Mouse (Mus musculus) forebrain, embryonic 11.5 days (tissue): ENCODE data around the gene Xrcc1. TPM values are rescaled to one million over a fixed set of nuclear protein-coding genes. Genes with fewer than 3 reads are reported as not detected.

Source experiments
- ATAC-seq: fragments of 200-750 bp; cut with Nextera tagmentation; replicated peaks from 2 replicates; pipeline ENCODE4 v1.8.0; 2017; ENCODE audit warnings: moderate TSS enrichment; ENCODE audit not compliant: low FRiP score
- DNase-seq: peaks from one replicate; pipeline ENCODE4 v3.0.0-alpha.2; 2017; ENCODE audit warnings: low spot score
- H3K27ac ChIP-seq: fragments of 300-500 bp; sonication (generic); 2 replicates; pipeline ENCODE4 v1.5.1; 2014; ENCODE audit warnings: low read depth, low read length
- H3K27me3 ChIP-seq: fragments of 300-500 bp; sonication (generic); 2 replicates; pipeline ENCODE4 v1.6.1; 2014; ENCODE audit warnings: mild to moderate bottlenecking, low read length, mixed read lengths; ENCODE audit not compliant: control insufficient read depth, insufficient read depth
- H3K36me3 ChIP-seq: fragments of 300-500 bp; sonication (generic); 2 replicates; pipeline ENCODE4 v1.6.1; 2014; ENCODE audit warnings: mild to moderate bottlenecking, low read length, moderate library complexity, mixed read lengths; ENCODE audit not compliant: control insufficient read depth, insufficient read depth
- H3K4me1 ChIP-seq: fragments of 300-500 bp; sonication (generic); replicated peaks from 2 replicates; pipeline ENCODE4 v1.6.1; 2014; ENCODE audit warnings: low read length, mixed read lengths; ENCODE audit not compliant: control insufficient read depth, insufficient read depth
- H3K4me2 ChIP-seq: fragments of 300-500 bp; sonication (generic); 2 replicates; pipeline ENCODE4 v1.6.1; 2014; ENCODE audit warnings: low read depth, mild to moderate bottlenecking, low read length, moderate library complexity, mixed read lengths; ENCODE audit not compliant: severe bottlenecking
- H3K4me3 ChIP-seq: fragments of 300-500 bp; sonication (generic); 2 replicates; pipeline ENCODE4 v1.5.1; 2014; ENCODE audit warnings: low read depth, low read length
- H3K9ac ChIP-seq: fragments of 300-500 bp; sonication (generic); 2 replicates; pipeline ENCODE4 v1.6.1; 2014; ENCODE audit warnings: low read length
- H3K9me3 ChIP-seq: fragments of 300-500 bp; sonication (generic); 2 replicates; pipeline ENCODE4 v1.6.1; 2016; ENCODE audit warnings: low read length, mixed read lengths; ENCODE audit not compliant: control insufficient read depth
- WGBS: fragments of 180-500 bp; shearing (Covaris S2); extraction: QIAGEN DNeasy Blood & Tissue Kit; methylation state at CpG from one replicate; pipeline ENCODE4 v1.1.7; 2014; 5-methylcytosine and 5-hydroxymethylcytosine counted together
- polyA plus RNA-seq: library from polyadenylated mRNA; unstranded; fragments of >200 nt; fragmentation: Nextera tagmentation; extraction: Ambion mirVana; gene quantifications from 2 replicates; pipeline ENCODE4 v1.2.1, GENCODE M21; 2014

Xrcc1 gene
- 140 and 150 TPM in 2 replicates for polyA plus RNA-seq

DNA sequence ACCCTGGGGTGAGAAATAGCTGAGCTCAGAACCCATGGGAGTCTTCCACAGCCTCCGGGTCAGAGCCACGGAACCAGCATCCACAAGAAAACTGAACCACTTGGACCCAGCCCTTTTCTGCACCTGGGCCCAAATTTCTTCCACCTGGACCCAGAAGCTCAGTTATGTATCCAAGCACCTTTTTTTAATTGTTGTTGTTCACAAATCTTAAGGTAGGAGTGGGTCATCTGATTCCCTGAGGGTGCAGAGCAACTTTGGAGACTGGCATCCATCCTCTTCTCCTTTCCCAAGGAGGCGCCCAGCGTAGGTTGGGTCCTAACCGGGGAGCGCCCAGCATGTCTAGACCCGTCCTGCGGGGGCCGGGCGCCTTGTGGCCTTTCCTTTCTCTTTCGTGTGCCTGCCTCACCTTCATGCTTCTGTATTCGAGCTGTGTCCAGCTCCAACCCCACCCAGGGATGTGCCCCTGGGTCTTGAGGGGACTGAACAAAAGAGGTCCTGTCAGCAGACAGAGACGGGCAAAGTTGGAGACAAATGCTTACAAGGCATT, at the start of gene Xrcc1, which contains the start of gene Pinlyp:
TSS of gene Xrcc1 (plus strand) at position 222 of the 547 bp plus-strand sequence.
TSS of gene Pinlyp (minus strand) at position 51 of the 547 bp plus-strand sequence.
- Histone ChIP-seq H3K4me3 (peak within 1 kb of the TSS; percentile 82), H3K27me3 (no peaks in the 10 kb centered on the region), H3K9ac (peak within 1 kb of the TSS; percentile 80), H3K4me1 (peaks cover 7% of the 10 kb centered on the region), H3K27ac (peak within 1 kb of the TSS; percentile 57; the same call in 1 of the 2 replicates), H3K4me2 (peak within 1 kb of the TSS; percentile 70), H3K9me3 (no peaks in the 10 kb centered on the region), H3K36me3 (no peaks in the 10 kb centered on the region; the same call in 1 of the 2 replicates)
- 32% methylated on average over 13 of the region's 13 CpGs for WGBS
- DNase-seq (no peak), ATAC-seq (no peak)

DNA sequence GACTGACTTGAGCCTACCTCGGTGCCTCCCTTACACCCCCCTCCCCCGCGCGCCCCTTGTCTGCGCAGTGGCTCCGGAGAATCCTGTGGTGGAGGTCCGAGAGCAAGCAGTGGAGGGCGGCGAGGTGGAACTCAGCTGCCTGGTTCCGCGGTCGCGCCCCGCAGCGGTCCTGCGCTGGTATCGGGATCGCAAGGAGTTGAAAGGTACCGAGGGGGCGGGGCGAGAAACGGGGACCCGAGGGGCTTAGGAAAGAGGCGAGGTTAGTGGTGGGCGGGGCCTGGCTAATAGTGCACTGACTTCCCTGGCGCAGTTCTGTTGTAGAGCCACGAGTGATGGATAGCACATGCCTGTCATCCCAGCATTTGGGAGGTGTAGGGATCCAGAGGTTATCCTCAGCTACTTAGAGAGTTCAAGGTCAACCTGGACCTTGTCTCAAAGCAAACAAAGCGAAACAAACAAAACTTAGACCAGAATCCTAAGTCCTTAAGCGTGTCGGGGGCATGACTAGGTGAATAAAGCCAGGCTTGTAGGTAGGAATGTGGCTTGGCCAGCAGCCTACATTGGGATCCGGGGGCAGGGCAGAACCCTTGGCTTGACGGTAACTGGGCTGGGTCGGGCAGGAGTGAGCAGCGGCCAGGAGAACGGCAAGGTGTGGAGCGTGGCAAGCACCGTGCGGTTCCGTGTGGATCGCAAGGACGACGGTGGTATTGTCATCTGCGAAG, 46.1 kb upstream of the Xrcc1 start:
- peaks cover 9% of the 10 kb centered on the region for H3K4me1 ChIP-seq
- DNase-seq (peak; percentile 71), ATAC-seq (peak; percentile 49)
- H3K4me2 ChIP-seq = peak overlapping the region; percentile 31
- H3K9me3 ChIP-seq = peaks cover 2% of the 10 kb centered on the region; the same call in 1 of the 2 replicates
- H3K27ac ChIP-seq = no peak overlapping the region
- peak overlapping the region; percentile 17; the same call in 1 of the 2 replicates for H3K4me3 ChIP-seq
- peaks cover 7% of the 10 kb centered on the region for H3K36me3 ChIP-seq
- H3K27me3 ChIP-seq = peaks cover 15% of the 10 kb centered on the region
- H3K9ac ChIP-seq = peak overlapping the region; percentile 8; the same call in 1 of the 2 replicates
- WGBS = 16% methylated on average over 43 of the region's 43 CpGs

DNA sequence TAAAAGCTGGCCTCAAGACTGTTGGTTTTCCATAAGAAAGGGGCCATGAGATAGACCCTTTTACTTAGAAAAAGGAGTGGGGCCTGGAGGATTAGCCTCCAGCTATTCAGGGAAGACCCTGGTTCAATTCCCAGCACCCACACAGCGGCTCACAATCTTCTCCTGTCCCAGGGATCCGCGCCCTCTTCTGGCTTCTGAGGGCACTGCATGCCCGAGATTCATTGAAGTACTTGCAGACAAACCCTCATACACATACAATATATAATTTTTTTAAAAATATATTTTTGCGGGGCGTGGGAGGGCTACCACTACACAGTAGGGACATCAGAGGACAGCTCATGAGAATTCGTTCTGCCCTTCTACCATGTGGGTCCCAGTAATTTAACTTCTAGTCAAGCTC, 45.2 kb upstream of the Xrcc1 start:
- 32% methylated on average over 7 of the region's 7 CpGs for WGBS
- H3K9ac ChIP-seq = no peak overlapping the region
- peaks cover 2% of the 10 kb centered on the region; the same call in 1 of the 2 replicates for H3K9me3 ChIP-seq
- H3K4me2 ChIP-seq = no peak overlapping the region
- peaks cover 18% of the 10 kb centered on the region for H3K4me1 ChIP-seq
- peaks cover 15% of the 10 kb centered on the region for H3K27me3 ChIP-seq
- ATAC-seq (no peak), DNase-seq (peak; percentile 77)
- no peak overlapping the region for H3K27ac ChIP-seq
- peaks cover 7% of the 10 kb centered on the region for H3K36me3 ChIP-seq
- no peak overlapping the region for H3K4me3 ChIP-seq

- DNase-seq = no peak
- peaks cover 7% of the 10 kb centered on the region for H3K36me3 ChIP-seq
Observed at GRCm38 (mm10) chr7:24501492-24501891, 44.6 kb upstream of the Xrcc1 start.

GRCm38 (mm10) chr7:24504004-24504403, 42.1 kb upstream of the Xrcc1 start:
- Histone ChIP-seq H3K27me3 (peaks cover 12% of the 10 kb centered on the region), H3K4me2 (no peak overlapping the region), H3K9me3 (peaks cover 2% of the 10 kb centered on the region; the same call in 1 of the 2 replicates), H3K4me3 (no peak overlapping the region), H3K9ac (0 out of 2 replicates have a peak overlapping the region, but pooled peaks have one; percentile 32), H3K36me3 (peaks cover 7% of the 10 kb centered on the region), H3K4me1 (peaks cover 26% of the 10 kb centered on the region), H3K27ac (no peak overlapping the region)
- 35% methylated on average over 10 of the region's 10 CpGs for WGBS
- DNase-seq = no peak
- ATAC-seq = no peak

More at GRCm38 (mm10) chr7:24501492-24501891, 44.6 kb upstream of the Xrcc1 start:
- H3K4me1 ChIP-seq = peaks cover 21% of the 10 kb centered on the region
- peaks cover 2% of the 10 kb centered on the region; the same call in 1 of the 2 replicates for H3K9me3 ChIP-seq
- H3K27me3 ChIP-seq = peaks cover 15% of the 10 kb centered on the region
- no peak for ATAC-seq
- H3K9ac ChIP-seq = no peak overlapping the region
- no peak overlapping the region for H3K27ac ChIP-seq
- no peak overlapping the region for H3K4me3 ChIP-seq
- 55% methylated on average over 21 of the region's 21 CpGs for WGBS
- H3K4me2 ChIP-seq = no peak overlapping the region

GRCm38 (mm10) chr7:24504868-24505267, 41.2 kb upstream of the Xrcc1 start:
- H3K4me3 ChIP-seq = no peak overlapping the region
- ATAC-seq = no peak
- peaks cover 7% of the 10 kb centered on the region for H3K36me3 ChIP-seq
- 0 out of 2 replicates have a peak overlapping the region, but pooled peaks have one; percentile 100 for H3K27ac ChIP-seq
- peaks cover 2% of the 10 kb centered on the region; the same call in 1 of the 2 replicates for H3K9me3 ChIP-seq
- peaks cover 23% of the 10 kb centered on the region for H3K4me1 ChIP-seq
- 13% methylated on average over 4 of the region's 4 CpGs for WGBS
- DNase-seq = no peak
- no peak overlapping the region for H3K4me2 ChIP-seq
- H3K27me3 ChIP-seq = peaks cover 8% of the 10 kb centered on the region
- H3K9ac ChIP-seq = no peak overlapping the region

- Histone ChIP-seq H3K4me3 (no peak overlapping the region), H3K9ac (peak overlapping the region; percentile 94), H3K4me1 (peaks cover 23% of the 10 kb centered on the region), H3K36me3 (peaks cover 4% of the 10 kb centered on the region), H3K27ac (peak overlapping the region; percentile 100; the same call in 1 of the 2 replicates), H3K27me3 (peaks cover 1% of the 10 kb centered on the region), H3K9me3 (peaks cover 2% of the 10 kb centered on the region; the same call in 1 of the 2 replicates), H3K4me2 (peak overlapping the region; percentile 68)
- WGBS = 13% methylated on average over 15 of the region's 15 CpGs
- DNase-seq (no peak), ATAC-seq (no peak)
Observed at GRCm38 (mm10) chr7:24505447-24506064, 40.5 kb upstream of the Xrcc1 start.

GRCm38 (mm10) chr7:24506065-24506459, 40.0 kb upstream of the Xrcc1 start:
- H3K4me3 ChIP-seq = peak overlapping the region; percentile 57
- H3K4me2 ChIP-seq = peak overlapping the region; percentile 68
- no peak for DNase-seq
- 20% methylated on average over 3 of the region's 3 CpGs for WGBS
- H3K27ac ChIP-seq = peak overlapping the region; percentile 100
- H3K9ac ChIP-seq = peak overlapping the region; percentile 94
- H3K27me3 ChIP-seq = no peaks in the 10 kb centered on the region
- no peaks in the 10 kb centered on the region for H3K9me3 ChIP-seq
- no peak for ATAC-seq
- H3K36me3 ChIP-seq = no peaks in the 10 kb centered on the region; the same call in 1 of the 2 replicates
- H3K4me1 ChIP-seq = peaks cover 23% of the 10 kb centered on the region
